Mouse (Mus musculus) heart, postnatal 36 days (tissue): ENCODE data around the gene 0610010K14Rik. TPM values are rescaled to one million over a fixed set of nuclear protein-coding genes. Genes with fewer than 3 reads are reported as not detected.

ENCODE experiments used
- DNase-seq, 2 experiments: peaks; one replicate each; pipeline ENCODE4 v3.0.0; 2021 to 2022
- intact Hi-C: fragments of 180-260 bp; cut with DNase I; formaldehyde crosslinking; loops from one replicate; pipeline ENCODE4 v1.15.1; 2025
- total RNA-seq, 2 experiments: library from RNA; stranded (reverse); gene quantifications; 2 replicates each; pipeline ENCODE4 v1.2.3; 2021

Gene 0610010K14Rik
- total RNA-seq, 2 experiments from 2014 or later = 32.7 to 38.0 TPM

DNA sequence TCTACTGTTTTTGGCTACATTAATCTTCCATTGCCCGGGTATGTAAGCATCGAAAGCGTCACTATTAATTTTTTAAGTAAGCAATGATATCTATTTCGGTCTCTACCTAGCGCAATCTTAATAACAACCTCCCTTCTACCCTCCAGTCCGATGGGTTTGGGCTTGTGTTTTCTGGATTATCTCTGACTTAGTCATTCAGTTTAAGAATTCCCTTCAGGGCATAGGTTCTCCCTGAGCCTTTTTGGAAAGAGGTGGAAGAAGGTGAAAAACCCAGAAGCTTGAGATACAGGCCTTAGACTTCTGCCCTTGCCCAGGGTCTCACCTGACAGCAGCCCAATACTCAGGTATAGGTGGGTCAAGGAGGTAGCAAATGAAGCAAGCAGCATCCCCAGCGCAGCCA lies 17.8 kb downstream of the 0610010K14Rik start:
- intact Hi-C loops = loop anchor here (10.0 kb wide), 1 partner anchor 285 kb away; the partner anchor contains the start of gene Ybx2
- DNase-seq = no peak

DNA sequence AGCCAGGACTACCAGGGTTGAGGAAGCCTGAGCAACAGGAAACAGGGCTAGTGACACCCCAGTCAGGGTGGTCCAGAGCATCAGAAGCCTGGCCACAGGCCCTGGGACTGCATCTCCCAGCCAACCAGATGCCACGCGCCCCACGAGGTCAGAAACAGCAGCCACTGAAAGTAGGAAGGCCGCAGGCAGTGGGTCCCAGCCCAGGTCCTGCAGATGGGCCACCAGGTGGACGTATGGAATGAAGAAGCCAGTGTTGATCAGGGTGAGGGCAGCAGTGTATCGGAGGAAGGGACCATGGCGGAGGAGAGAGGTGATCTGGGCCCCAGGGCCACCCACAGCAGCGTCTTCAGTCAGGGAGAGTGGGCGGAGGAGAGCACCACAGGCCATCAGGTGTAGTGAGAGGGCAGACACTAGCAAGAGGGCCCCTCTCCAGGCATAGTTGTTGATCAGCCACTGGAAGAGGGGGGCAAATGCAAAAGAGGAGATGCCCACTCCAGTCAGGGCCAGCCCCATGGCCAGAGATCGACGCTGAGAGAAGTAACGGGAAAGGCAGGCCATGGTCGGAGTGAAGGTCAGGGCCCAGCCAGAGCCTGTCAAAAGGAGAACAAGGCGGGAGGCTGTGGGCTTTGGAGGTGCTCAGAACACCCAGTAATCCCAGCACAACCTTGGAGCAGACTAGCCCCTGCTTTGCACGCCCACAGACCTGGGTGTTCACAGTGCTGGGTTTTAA lies 18.8 kb downstream of the 0610010K14Rik start:
- intact Hi-C loops = loop anchor here (10.0 kb wide), 1 partner anchor 284 kb away; the partner anchor contains the start of gene Ybx2

DNA sequence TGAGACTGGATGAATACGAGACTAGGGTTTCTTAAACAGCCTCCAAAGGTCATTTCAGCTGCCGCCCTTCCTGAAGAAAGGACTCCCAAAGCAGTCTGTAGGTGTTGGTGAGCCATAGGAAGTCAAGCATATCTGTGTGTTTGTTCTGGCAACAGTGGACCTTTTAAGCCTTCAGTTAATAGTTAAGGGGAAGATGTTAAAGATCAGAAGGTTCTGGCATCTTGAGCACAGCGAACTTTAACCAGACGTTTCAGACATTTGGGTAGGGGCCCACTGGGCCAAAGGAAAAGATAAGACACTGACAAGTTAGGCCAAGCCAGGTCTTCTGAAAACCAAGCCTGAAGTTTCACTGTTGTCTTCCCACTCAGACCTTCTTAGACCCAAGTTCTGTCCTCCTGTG lies 19.7 kb downstream of the 0610010K14Rik start:
- intact Hi-C loops = loop anchor here (10.0 kb wide), 1 partner anchor 283 kb away; the partner anchor contains the start of gene Ybx2
- DNase-seq = no peak

More for the DNA sequence above, 18.8 kb downstream of the 0610010K14Rik start:
- no peak for DNase-seq

DNA sequence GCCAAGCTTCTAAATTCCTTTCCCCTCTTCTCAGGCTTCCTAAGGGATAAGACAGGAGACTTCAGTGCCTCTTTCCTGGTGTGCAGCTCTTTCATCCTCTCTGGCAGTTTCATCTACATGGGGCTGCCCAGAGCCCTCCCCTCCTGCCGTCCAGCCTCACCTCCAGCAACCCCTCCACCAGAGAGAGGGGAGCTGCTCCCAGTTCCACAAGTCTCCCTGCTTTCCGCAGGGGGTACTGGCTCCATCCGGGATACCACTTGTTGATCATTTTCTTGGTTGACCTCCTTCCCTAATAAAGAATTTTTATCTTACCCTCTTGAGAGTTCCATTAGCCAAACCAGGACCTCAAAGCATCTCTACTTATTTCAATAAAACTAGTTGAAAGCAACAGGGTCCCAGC lies 21.6 kb downstream of the 0610010K14Rik start:
- no peak for DNase-seq
- intact Hi-C loops = loop anchor here (10.0 kb wide), 1 partner anchor 281 kb away; the partner anchor contains the start of gene Ybx2

DNA sequence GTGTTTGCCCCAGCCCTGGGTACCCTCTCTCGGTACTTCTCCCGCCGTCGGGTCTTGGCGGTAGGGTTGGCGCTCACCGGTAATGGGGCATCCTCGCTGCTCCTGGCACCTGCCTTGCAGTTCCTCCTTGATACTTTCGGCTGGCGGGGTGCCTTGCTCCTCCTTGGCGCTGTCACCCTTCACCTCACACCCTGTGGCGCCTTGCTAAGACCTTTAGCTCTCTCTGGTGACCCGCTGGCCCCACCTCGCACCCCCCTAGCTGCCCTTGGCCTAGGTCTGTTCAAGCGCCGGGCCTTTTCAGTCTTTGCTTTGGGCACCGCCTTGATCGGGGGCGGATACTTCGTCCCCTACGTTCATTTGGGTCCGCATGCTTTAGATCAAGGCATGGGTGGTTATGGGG lies 22.4 kb downstream of the 0610010K14Rik start:
- DNase-seq = no peak
- intact Hi-C loops = loop anchor here (10.0 kb wide), 1 partner anchor 280 kb away; the partner anchor contains the start of gene Ybx2

DNA sequence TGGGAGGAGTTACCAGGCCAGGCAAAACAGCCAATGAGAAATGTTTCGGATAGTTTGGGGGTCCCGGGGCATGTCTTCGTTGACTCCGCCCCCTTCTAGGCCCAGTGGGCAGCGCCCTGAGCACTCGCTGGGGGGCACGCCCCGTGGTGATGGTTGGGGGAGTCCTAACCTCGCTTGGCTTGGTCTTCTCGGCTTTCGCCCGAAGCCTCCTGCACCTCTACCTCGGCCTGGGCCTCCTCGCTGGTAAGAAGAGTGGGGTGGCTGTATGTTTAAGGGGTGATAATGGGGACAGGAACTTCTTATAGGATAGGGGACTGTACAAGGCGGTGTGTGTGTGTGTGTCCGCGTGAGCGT lies 22.9 kb downstream of the 0610010K14Rik start:
- intact Hi-C loops = loop anchor here (10.0 kb wide), 1 partner anchor 280 kb away; the partner anchor contains the start of gene Ybx2
- no peak for DNase-seq

DNA sequence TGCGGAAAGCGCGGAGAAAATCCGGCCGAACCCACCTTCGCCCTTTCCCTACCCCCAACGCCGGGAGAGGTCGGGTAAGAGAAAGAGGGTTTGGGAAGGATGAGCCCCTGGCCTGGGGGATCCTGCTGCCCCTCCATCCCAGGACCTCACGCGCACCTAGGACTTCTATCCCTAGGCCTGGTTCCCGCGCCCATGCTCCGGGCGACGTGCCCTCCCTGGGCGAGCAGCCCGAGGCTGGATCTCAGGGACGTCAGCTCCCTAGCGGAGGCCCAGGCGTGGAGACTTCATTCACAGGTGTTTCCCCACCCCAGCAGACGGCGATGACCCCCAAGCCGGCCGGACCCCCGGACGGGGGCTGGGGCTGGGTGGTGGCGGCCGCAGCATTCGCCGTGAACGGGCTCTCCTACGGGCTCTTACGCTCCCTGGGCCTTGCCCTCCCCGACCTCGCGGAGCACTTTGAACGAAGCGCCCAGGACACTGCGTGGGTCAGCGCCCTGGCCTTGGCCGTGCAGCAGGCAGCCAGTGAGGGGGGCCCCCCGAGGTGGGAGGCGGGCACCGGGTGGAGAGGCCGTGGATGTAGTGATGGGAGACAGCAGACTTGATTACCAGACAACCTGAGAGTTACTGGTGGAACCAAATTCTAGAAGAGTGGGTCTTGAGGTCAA lies 23.4 kb downstream of the 0610010K14Rik start:
- DNase-seq = peak in 1 of 2 experiments; percentile 56
- intact Hi-C loops = loop anchor here (10.0 kb wide), 1 partner anchor 280 kb away; the partner anchor contains the start of gene Ybx2

DNA sequence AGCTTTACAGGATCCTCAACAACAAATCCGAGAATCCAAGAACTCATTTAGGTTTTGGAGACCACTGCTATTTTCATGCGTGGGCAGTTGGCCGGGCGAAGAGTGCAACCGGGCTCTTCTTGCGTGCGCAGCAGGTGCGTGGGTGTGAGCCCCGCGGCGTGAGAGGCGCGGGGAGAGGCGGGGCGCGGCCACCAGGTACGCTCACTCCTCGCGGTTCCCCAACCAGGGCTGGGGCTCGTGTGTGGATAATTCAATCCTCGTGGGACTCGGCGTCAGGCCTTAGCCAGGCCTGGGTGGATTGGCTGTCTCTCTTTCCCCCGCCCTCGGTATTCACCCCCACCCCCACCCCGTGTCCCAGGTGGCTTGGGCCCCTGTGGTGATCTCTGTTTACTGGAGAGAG lies 24.0 kb downstream of the 0610010K14Rik start:
- intact Hi-C loops = loop anchor here (1.0 to 10.0 kb wide), 2 partner anchors 138 to 279 kb away; partner anchors contain the start of gene Ybx2
- DNase-seq = no peak

DNA sequence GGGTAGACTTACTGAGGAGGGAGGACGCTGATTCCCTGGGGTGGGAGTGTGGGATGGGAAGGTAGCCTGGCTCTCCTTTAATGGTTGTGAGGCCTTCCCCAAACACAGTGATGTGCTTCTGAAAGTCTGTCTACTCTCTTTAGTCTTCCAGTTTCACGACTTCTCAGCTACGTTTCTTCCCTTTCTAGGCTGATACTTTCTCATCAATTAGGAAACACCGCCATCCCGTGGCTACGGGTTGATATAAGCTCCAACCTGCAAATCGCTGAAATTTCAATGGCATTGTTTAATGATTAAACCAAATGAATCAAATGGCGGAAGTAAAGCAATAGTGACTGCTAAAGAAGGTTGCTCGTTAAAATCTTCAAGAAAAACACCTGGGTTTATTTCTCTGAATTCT lies 24.8 kb downstream of the 0610010K14Rik start:
- peak; percentile 69 to 70 for DNase-seq
- intact Hi-C loops = loop anchor here (1.0 to 10.0 kb wide), 2 partner anchors 138 to 278 kb away; partner anchors contain the start of gene Ybx2

DNA sequence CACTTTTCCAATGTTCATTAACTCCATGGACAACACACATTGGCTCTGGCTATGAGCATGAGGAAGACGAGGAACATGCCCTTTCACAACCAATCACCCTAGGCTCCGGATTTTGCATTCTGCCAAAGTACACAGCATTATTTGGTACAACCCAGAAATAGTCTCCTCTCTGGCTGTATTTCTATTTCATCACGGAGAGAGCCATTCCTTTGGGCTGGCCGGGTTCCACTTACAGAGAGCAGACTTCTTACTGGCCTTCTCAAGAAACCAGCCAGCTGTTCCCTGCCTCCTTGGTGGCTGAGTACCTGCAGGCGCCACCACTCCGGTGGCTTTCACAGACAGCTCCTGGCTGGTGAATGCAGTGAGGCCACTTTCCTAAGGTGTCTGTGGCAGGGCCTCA lies 25.3 kb downstream of the 0610010K14Rik start, which contains the start of gene Slc16a11:
Gene Slc16a11, plus strand, starts transcription at position 330 of the 400 bp plus-strand sequence.
- DNase-seq = no peak
- intact Hi-C loops = loop anchor here (10.0 kb wide), 1 partner anchor 278 kb away; the partner anchor contains the start of gene Ybx2

DNA sequence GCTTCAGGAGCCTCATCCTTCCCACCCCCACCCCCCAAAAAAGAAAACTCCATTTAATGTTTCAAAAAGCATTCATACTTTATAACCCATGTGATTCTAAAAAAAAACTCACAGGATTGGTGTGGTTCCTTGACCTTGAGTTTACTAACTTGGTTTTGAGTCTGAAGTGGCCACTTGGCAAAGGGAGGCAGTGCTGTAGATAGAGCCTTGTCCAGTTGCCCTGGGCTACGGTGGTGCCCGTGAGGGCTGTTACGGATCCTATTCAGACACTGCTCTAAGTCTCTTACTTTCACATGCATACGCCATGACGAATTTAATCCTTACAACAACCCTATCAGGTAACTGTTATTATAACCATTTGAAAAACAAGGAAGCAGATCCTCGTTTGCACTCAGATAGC lies 25.7 kb downstream of the 0610010K14Rik start:
- DNase-seq = no peak
- intact Hi-C loops = loop anchor here (10.0 kb wide), 1 partner anchor 277 kb away; the partner anchor contains the start of gene Ybx2

DNA sequence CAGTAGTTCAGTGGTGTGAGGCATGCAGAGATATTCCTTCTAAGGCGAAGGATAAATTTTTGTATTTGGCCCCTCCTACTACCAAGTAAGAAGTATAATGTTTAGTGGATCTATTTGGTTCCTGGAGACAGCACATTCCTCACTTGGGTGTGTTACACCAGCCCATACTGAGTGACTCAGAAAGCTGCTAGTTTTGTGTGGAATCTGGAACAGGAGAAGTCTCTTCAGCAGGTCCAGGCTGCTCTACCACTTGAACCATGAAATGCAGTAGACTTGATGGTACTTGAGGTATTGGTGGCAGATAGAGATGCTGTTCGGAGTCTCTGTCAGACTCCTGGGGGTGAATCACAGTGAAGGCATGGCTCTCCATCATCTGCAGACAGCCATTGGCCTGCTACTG lies 27.0 kb downstream of the 0610010K14Rik start:
- intact Hi-C loops = loop anchor here (10.0 kb wide), 1 partner anchor 276 kb away; the partner anchor contains the start of gene Ybx2
- no peak for DNase-seq

DNA sequence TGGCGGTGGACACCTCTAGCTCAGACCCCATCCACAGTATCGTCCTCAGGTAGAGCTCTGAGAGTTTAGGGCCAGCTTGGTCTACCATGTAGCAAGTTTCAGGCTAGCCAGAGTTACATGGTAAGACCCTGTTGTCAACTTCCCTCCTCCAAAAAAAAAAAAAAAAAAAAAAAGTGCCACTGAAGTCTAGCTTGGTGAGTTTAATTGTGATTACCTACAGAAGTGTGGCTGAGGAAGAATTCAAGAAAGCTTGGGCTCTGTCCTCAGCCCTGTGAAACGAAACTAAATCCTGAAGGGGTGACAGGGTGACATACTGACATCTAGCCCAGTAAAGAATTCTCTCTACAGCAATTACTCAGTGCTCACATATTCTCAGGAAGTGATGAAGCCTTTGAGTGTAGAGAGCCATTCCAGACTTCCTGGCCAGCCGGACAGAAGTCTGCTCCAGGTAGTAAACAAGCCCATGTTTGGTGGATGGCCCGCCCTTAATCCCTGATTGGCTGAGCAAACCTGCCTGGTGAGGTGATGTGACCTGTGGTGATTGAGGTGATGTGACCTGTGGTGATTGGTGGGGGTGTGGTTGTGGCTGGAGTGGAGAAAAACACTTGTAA lies 28.8 kb downstream of the 0610010K14Rik start:
- intact Hi-C loops = no loop called here
- no peak for DNase-seq

DNA sequence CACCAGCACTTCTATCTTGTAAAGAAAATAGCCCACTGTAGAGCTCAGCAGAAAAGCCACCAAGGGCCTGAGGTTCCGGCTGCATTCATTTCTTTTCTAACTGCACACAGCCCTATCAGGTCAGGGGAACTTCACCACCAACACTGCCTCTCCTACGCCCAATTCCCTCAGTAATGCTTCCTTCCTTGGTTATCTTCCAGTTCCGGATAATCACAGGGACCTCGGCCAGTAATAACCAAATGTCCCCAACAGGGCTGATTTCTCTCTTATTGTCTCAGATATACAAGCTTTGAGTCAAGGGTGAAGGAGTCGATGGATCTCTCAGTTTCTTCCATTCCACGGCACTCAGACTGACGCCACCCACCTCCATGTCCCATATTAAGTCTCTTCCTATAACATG lies 30.4 kb downstream of the 0610010K14Rik start:
- intact Hi-C loops = no loop called here
- DNase-seq = no peak

DNA sequence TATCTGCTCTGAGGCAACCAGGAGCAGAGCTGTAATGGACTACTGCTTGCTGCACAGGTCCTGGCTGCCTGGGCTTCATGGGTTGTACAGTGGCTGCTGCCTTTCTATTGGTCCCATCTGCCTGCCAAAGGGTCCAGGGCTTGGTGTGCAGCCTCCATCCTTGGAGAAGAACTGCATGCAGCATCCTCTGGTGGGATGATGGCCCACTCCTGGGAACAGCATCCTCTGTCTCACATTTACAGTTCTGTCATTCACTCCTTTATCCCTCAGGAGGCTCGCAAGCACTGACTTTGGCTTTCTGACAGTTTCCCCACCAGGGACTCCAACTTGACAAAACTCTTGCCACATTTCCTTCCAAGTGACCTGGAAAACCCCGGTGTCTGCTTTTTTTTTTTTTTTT lies 30.9 kb downstream of the 0610010K14Rik start:
- intact Hi-C loops = no loop called here

DNA sequence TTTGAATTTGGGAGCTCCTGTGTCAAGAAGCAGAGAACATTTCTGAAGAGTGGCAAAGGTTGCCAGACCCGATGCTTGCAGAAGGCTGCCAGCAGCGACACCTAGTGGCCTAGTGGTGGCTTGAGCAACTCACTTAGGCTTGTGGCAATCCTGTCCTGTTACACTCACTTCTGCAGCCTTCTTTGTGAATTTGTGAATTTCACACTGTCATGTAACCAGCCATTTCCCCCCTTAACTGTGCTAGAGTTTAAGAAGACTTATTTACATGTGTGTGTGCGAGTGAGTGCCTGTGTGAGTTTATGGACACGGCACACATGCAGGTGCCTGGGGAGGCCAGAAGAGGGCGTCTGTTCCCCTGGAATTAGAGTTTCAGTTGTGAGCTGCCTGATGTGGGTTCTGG lies 36.0 kb downstream of the 0610010K14Rik start:
- intact Hi-C loops = loop anchor here (1.0 kb wide), 2 partner anchors 126 to 146 kb away; no protein-coding TSS in a partner anchor

More for the DNA sequence above, 30.9 kb downstream of the 0610010K14Rik start:
- no peak for DNase-seq

DNA sequence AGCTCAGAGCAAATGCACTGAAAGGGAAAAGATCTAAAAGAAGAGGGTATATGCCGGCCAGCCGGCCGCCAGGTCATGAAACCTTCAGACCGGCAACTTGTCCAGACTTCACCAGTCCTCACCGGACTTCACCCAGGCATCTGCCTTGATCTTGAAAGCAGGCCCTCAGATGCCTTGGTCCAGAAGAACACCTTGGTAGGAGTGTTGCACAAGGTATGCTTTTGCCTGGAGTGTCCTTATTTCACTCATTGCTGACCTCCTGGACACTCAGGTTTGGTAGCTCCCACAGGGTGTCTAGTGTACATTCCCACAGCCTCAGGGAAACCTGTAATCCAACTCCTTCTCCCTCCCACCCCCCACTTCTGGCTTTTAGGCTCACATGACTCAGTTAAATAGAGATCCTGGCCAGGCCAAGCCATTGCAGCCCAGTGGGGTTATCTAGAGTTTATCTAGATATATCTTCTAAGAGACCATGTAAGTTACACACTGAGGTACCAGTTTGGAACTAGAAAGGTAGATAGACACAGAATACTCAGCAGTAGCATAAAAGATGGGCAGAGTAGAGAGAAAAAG lies 37.6 kb downstream of the 0610010K14Rik start:
- intact Hi-C loops = no loop called here

More for the DNA sequence above, 36.0 kb downstream of the 0610010K14Rik start:
- peak; percentile 78 to 88 for DNase-seq

DNA sequence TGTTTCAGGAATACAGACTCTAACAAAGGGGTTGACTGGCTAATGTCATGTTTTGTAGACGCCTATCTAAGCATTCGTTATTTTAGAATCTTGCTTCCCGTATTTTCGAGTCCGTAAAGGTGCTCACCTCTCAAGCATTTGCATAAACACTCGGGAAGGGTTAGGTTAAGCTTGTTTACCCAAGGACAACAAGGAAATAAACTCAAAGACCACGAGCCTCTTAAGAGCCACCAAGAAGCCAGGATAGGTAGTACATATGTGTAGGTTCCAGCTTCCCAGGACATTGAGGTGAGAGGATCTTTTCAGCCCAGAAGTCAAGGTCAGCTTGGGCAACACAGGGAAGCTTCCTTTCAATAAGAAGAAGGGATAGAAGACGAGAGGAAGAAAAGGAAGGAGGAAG lies 38.6 kb downstream of the 0610010K14Rik start:
- DNase-seq = no peak
- intact Hi-C loops = no loop called here

More for the DNA sequence above, 37.6 kb downstream of the 0610010K14Rik start:
- no peak for DNase-seq

DNA sequence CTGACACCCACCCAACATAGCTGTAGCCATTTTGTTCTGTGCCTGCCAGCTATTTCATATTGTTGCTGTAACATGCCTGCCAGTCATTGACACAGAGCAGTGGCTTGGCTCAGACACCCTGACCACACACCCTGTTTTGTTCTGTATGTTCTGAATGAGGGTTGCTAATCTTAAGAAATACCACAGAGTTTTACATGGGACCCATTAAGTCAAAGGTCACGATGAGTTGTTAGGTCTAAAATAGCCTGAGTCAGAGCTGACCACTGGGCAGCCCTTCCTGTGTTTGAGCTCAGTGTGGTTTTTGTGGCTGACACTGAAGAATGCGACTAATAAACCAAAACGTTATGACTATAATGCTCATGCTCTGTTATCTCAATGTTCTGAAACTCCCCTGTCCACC lies 39.4 kb downstream of the 0610010K14Rik start:
- DNase-seq = no peak
- intact Hi-C loops = no loop called here
